Mouse (Mus musculus) heart, embryonic 14.5 days (tissue): ENCODE measurements around the gene Mef2b. TPM values are rescaled to one million over a fixed set of nuclear protein-coding genes. Genes with fewer than 3 reads are reported as not detected.

Experiments
- ATAC-seq: fragments of 200-750 bp; cut with Nextera tagmentation; 2 replicates; pipeline ENCODE4 v1.8.0; 2017; ENCODE audit warnings: low read depth, moderate TSS enrichment; ENCODE audit not compliant: insufficient number of reproducible peaks, insufficient read depth, low FRiP score
- H3K27ac ChIP-seq, 2 experiments: fragments of 200-500 bp in 1 of 2; fragments of 300-500 bp in 1 of 2; sonication (generic) in 1 of 2; replicated peaks in 1 of 2; 2 replicates each; pipeline ENCODE4 v1.5.1; 2012 to 2014; ENCODE audit warnings: low read depth in 2 of 2, low read length in 2 of 2, control low read depth in 1 of 2, mild to moderate bottlenecking in 1 of 2, mixed read lengths in 1 of 2; ENCODE audit not compliant: control insufficient read depth in 1 of 2, insufficient read depth in 1 of 2
- H3K27me3 ChIP-seq: fragments of 300-500 bp; sonication (generic); 2 replicates; pipeline ENCODE4 v1.6.1; 2014; ENCODE audit warnings: mild to moderate bottlenecking, low read length, control low read depth; ENCODE audit not compliant: control insufficient read depth, insufficient read depth
- H3K36me3 ChIP-seq: fragments of 300-500 bp; sonication (generic); 2 replicates; pipeline ENCODE4 v1.6.1; 2014; ENCODE audit warnings: mild to moderate bottlenecking, control low read depth, low read length, mixed read lengths; ENCODE audit not compliant: control insufficient read depth, insufficient read depth
- H3K4me1 ChIP-seq, 2 experiments: fragments of 200-500 bp in 1 of 2; fragments of 300-500 bp in 1 of 2; sonication (generic) in 1 of 2; 2 replicates each; pipeline ENCODE4 v1.6.1; 2012 to 2014; ENCODE audit warnings: low read length in 2 of 2, control low read depth in 1 of 2, mixed read lengths in 1 of 2; ENCODE audit not compliant: control insufficient read depth in 2 of 2, insufficient read depth in 2 of 2
- H3K4me2 ChIP-seq: fragments of 300-500 bp; sonication (generic); 2 replicates; pipeline ENCODE4 v1.6.1; 2014; ENCODE audit warnings: mild to moderate bottlenecking, low read length
- H3K4me3 ChIP-seq, 2 experiments: fragments of 200-500 bp in 1 of 2; fragments of 300-500 bp in 1 of 2; sonication (generic) in 1 of 2; 2 replicates each; pipeline ENCODE4 v1.5.1; 2012 to 2014; ENCODE audit warnings: low read length in 2 of 2, mild to moderate bottlenecking in 2 of 2, control low read depth in 1 of 2, low read depth in 1 of 2, moderate library complexity in 1 of 2; ENCODE audit not compliant: control insufficient read depth in 1 of 2, insufficient read depth in 1 of 2
- H3K9ac ChIP-seq: fragments of 300-500 bp; sonication (generic); 2 replicates; pipeline ENCODE4 v1.6.1; 2014; ENCODE audit warnings: mild to moderate bottlenecking, low read length
- H3K9me3 ChIP-seq: fragments of 300-500 bp; sonication (generic); 2 replicates; pipeline ENCODE4 v1.6.1; 2016; ENCODE audit warnings: low read length, control low read depth; ENCODE audit not compliant: control insufficient read depth
- WGBS: fragments of 180-500 bp; shearing (Covaris S2); extraction: QIAGEN DNeasy Blood & Tissue Kit; methylation state at CpG from one replicate; pipeline ENCODE4 v1.1.7; 2014; 5-methylcytosine and 5-hydroxymethylcytosine counted together
- polyA plus RNA-seq: library from polyadenylated mRNA; unstranded; fragments of >200 nt; fragmentation: Nextera tagmentation; extraction: Ambion mirVana; gene quantifications from 2 replicates; pipeline ENCODE4 v1.2.1, GENCODE M21; 2014

Gene Mef2b
- polyA plus RNA-seq, 1 experiment from 2014 or later: 0.22 TPM

DNA sequence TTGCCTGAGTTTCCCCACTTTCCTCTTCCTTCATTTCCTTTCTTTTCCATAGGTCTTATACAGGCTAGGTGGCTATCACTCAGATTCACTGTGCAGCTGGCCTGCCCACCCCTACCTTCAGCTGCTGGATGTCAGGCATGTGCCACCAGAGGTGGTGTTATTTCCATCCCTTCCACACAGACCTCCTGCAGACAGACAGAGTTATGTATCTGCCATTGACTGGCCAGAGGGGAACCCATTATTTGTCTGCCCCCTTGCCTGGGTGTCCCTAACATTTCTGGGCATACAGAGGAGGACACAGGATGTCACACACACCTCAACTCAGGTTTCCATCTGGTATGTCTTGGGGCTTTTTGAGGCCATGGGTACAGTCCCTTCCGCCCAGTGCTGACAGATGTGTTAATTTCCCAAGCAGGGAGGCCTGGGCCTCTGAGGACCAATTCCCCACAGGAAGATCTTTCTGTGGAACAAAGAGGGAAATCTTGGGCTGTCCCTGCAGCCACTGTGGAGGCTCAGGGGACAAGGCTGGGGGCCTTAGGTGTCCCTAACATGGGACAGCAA, 17.8 kb downstream of the Mef2b start:
- no peak overlapping the region for H3K9ac ChIP-seq
- H3K9me3 ChIP-seq: no peaks in the 10 kb centered on the region
- H3K27ac ChIP-seq: no peak overlapping the region
- no peaks in the 10 kb centered on the region for H3K36me3 ChIP-seq
- no peak overlapping the region for H3K4me3 ChIP-seq
- peaks cover 0 to 2% of the 10 kb centered on the region in 2 experiments; a peak in 1 of 4 replicates for H3K4me1 ChIP-seq
- ATAC-seq: no peak
- H3K27me3 ChIP-seq: peaks cover 3% of the 10 kb centered on the region
- H3K4me2 ChIP-seq: no peak overlapping the region
- WGBS: 86% methylated on average over 1 of the region's 1 CpGs

DNA sequence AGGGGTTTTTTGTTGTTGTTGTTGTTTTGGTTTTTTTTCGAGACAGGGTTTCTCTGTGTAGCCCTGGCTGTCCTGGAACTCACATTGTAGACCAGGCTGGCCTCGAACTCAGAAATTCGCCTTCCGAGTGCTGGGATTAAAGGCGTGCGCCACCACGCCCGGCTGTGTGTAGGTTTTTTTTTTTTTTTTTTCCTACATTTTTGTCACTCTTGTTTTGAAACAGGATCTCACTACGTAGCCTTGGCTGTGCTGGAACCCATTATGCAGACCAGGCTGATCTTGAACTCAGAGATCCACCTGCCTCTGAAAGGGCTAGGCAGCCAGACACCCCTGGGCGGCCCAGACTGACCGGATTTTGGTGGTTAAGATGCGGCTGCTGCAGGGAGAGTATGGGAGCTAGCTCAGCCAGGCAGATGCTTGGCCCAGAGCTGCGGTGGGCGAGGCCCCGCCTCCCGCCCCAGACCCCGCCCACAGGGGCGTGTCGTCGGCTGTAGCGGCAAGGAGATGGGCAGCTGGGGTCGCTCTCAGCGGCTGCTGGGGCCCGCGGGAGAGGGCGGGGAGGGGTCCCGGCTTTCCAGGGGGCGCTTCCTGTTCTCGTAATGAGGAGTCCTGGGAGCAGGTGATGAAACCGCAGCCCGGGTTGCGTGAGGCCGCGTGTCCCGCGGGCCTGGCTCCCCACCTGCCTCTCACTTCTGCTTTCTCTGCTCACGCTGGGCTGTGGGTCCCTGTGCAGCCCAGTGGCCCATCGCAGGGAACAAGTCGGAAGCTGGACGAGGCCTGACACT, 18.8 kb downstream of the Mef2b start:
- ATAC-seq: peak; percentile 69
- Histone ChIP-seq H3K4me1 (0 out of 4 replicates have a peak, but pooled peaks cover 0 to 2% of the 10 kb centered on the region in 2 experiments), H3K27ac (no peak overlapping the region), H3K4me3 (peak overlapping the region; percentile 33 to 50), H3K36me3 (no peaks in the 10 kb centered on the region), H3K9ac (peak overlapping the region; percentile 64), H3K4me2 (peak overlapping the region; percentile 87), H3K9me3 (no peaks in the 10 kb centered on the region), H3K27me3 (peaks cover 1% of the 10 kb centered on the region)
- 10% methylated on average over 40 of the region's 40 CpGs for WGBS

DNA sequence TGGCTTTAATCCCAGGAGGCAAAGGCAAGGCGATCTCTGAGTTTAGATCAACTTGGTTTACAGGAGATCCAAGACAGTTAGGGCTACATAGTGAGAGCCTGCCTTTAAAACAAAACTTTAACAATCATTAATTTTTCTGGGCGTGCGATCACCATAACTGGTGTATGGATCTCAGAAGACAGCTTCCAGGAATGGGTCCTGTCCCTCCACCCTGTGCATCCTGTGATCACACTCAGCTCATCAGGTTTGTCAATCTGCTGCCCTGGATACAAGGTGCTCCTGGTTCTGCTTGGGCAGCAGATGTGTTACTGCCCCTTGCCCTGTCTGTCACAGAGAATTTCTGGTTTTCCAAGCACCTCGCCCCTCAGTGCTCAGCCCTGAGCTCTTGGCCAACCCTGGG, 19.7 kb downstream of the Mef2b start:
- no peak for ATAC-seq
- H3K4me1 ChIP-seq: 0 out of 4 replicates have a peak, but pooled peaks cover 0 to 2% of the 10 kb centered on the region in 2 experiments
- H3K4me2 ChIP-seq: no peak overlapping the region

DNA sequence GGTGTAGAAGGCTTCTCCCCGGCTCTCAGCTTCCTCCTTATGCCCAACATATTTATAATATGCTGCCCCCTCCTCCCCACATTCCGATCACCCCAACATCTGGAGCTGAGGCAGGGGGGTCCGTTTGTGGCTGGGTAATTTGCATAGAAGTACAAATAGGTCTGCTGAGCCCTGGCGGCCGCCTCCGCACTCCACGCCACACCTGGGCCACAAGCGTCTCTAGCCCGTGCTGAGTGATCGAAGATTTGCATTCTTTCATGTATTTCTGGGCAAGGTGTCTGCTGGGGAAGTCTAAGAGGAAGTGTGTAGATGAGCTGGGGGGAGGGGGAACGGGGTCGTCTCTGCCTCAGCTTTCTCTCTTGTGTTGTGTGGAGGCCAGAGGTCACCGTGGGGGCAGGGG, 20.5 kb downstream of the Mef2b start:
- ATAC-seq: no peak
- Histone ChIP-seq H3K9me3 (no peaks in the 10 kb centered on the region), H3K9ac (no peak overlapping the region), H3K27me3 (peaks cover 11% of the 10 kb centered on the region), H3K27ac (no peak overlapping the region), H3K4me3 (no peak overlapping the region), H3K4me1 (0 out of 4 replicates have a peak, but pooled peaks cover 0 to 2% of the 10 kb centered on the region in 2 experiments), H3K36me3 (no peaks in the 10 kb centered on the region), H3K4me2 (no peak overlapping the region)
- 60% methylated on average over 13 of the region's 13 CpGs for WGBS

More for the DNA sequence above, 19.7 kb downstream of the Mef2b start:
- peaks cover 8% of the 10 kb centered on the region for H3K27me3 ChIP-seq
- no peaks in the 10 kb centered on the region for H3K9me3 ChIP-seq
- no peak overlapping the region for H3K4me3 ChIP-seq
- H3K9ac ChIP-seq: no peak overlapping the region
- H3K36me3 ChIP-seq: no peaks in the 10 kb centered on the region
- 75% methylated on average over 4 of the region's 4 CpGs for WGBS
- no peak overlapping the region for H3K27ac ChIP-seq

DNA sequence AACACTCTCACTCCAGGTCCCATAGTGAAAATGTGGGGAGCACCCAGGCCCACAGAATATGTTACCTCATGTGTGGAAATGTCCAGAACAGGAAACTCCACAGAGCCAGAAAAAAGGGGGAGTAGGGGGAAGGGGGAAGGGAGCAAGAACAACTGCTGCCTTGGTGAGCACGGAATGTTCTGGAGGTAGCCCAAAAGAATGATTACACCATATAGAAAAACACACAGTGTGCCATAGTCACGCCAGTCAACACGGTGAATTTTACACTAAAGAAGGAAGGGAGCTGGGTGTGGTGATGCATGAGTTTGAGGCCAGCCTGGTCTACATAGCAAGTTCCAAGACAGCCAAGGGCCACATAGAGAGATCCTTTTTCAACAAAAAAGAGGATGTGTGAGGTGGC, 23.8 kb downstream of the Mef2b start:
- no peak overlapping the region for H3K27ac ChIP-seq
- 86% methylated on average over 3 of the region's 3 CpGs for WGBS
- H3K9ac ChIP-seq: no peak overlapping the region
- no peak overlapping the region for H3K4me2 ChIP-seq
- H3K4me3 ChIP-seq: no peak overlapping the region
- no peaks in the 10 kb centered on the region for H3K36me3 ChIP-seq
- H3K27me3 ChIP-seq: peaks cover 27% of the 10 kb centered on the region
- no peaks in the 10 kb centered on the region for H3K4me1 ChIP-seq
- H3K9me3 ChIP-seq: no peaks in the 10 kb centered on the region
- ATAC-seq: no peak

DNA sequence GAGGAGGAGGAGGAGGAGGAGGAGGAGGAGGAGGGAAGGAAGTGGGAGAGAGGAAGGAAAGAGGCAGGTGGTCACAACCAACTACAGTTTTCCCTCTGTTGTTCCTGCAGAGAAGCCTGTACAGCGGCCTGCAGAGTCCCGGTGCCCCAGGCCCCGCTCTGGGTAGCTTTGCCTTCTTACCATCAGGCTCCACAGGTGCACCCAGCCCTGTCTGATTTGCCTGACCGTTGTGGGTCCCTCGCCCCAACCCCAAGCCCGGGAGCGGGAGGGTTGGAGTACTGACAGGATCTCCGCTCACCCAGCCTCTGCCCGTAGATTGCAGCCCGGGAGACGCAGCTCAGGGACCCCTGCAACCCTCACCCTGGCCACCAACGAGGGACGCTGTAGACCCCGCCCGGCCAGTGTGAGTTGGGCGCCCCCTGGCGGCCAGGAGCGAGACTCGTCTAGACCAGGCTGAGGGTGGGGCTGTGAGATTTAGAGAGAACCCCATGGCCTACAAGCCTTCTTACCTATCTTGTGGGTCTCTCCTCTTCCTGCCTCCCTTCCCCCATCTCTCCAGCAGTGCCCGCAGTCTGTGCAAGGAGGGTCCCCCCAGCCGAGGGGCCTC, 27.1 kb downstream of the Mef2b start:
- 4% methylated on average over 21 of the region's 21 CpGs for WGBS
- Histone ChIP-seq H3K36me3 (no peaks in the 10 kb centered on the region), H3K4me2 (peak overlapping the region; percentile 58), H3K9me3 (no peaks in the 10 kb centered on the region), H3K27ac (no peak overlapping the region), H3K27me3 (peaks cover 27% of the 10 kb centered on the region), H3K9ac (peak overlapping the region; percentile 28; the same call in 1 of the 2 replicates), H3K4me1 (peaks cover 0 to 1% of the 10 kb centered on the region in 2 experiments; a peak in 1 of 4 replicates), H3K4me3 (peak overlapping the region; percentile 15 to 19; a peak in 1 of 4 replicates)
- 0 out of 2 replicates have a peak, but pooled peaks have one; percentile 41 for ATAC-seq

DNA sequence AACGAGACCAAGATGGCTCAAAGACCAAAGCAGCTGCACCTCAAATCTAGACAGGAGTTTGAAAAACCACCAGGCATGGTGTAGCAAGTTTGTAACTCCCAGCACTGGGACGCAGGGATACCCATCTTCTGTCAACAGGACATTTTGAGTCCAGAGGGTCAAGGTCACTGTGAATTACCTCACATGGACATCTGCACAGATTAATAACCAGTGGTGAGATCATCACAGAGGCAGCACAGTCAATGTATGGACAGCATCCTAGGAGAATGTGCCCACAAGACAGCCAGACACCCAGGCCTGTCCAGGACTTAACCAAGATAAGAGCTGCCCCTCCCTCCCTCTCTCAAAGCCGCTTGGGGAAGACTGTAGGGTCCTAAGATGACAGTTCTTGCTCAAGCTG, 30.6 kb downstream of the Mef2b start:
- Histone ChIP-seq H3K9ac (no peak overlapping the region), H3K27me3 (peaks cover 15% of the 10 kb centered on the region), H3K4me2 (no peak overlapping the region), H3K4me3 (no peak overlapping the region), H3K4me1 (peaks cover 10 to 24% of the 10 kb centered on the region in 2 experiments), H3K9me3 (no peaks in the 10 kb centered on the region), H3K27ac (no peak overlapping the region), H3K36me3 (peaks cover 6% of the 10 kb centered on the region)
- 59% methylated on average over 3 of the region's 3 CpGs for WGBS
- no peak for ATAC-seq
